ENCODE assay signal across 20 mouse cellular contexts in genomic region chr9:118494106-118494505, GRCm38 (mm10). TPM values are rescaled to one million over a fixed set of nuclear protein-coding genes. Genes with fewer than 3 reads are reported as not detected.
A peak's percentile ranks its signal among the peaks of the same experiment; 100 is the strongest.
DNase-seq lines count a peak whose midpoint lies in the region; ATAC-seq and TF ChIP-seq lines count a peak whose summit lies in the region.
"Had no signal": no experiment of that assay in that cellular context is flagged by ENCODE, and none has a peak within 500 bp of the region (broad histone marks: within the 10 kb centered on the region; RNA-seq: fewer than 3 reads in every experiment).

No protein-coding gene starts in this region.

- no peak overlapping the region for H3K9ac ChIP-seq in hindbrain, postnatal 0 days (replicated peaks; ENCODE audit: low read length)
- no peak overlapping the region for H3K9ac ChIP-seq in lung, postnatal 0 days (replicated peaks; ENCODE audit: low read depth)
- H3K9ac ChIP-seq in MEL (ENCODE audit: control insufficient read depth, low read depth, low read length, poor library complexity, severe bottlenecking): no peak overlapping the region
- no peak overlapping the region for H3K9ac ChIP-seq in stomach, postnatal 0 days (ENCODE audit: low read length)
- H3K9ac ChIP-seq: heart, embryonic 13.5 days had no signal

- no peak for ATAC-seq in hindbrain, postnatal 0 days
- no peak for ATAC-seq in lung, postnatal 0 days
- ATAC-seq in stomach, postnatal 0 days (ENCODE audit: low FRiP score, low TSS enrichment): no peak

- no peak for TF ChIP-seq RAD21 in MEL (IDR thresholded peaks at IDR 0.05; ENCODE audit: low read depth, low read length)

- peaks cover under 1% of the 10 kb centered on the region; the same call in 1 of the 2 replicates for H3K27me3 ChIP-seq in hindbrain, postnatal 0 days (ENCODE audit: insufficient read depth, low read length)
- peaks cover 24% of the 10 kb centered on the region for H3K27me3 ChIP-seq in hindbrain, embryonic 10.5 days (ENCODE audit: insufficient read depth, poor library complexity, severe bottlenecking)
- H3K27me3 ChIP-seq in lung, postnatal 0 days (replicated peaks; ENCODE audit: insufficient read depth, low read length): no peaks in the 10 kb centered on the region
- H3K27me3 ChIP-seq in MEL (ENCODE audit: control insufficient read depth in 1 of 2, insufficient read depth in 2 of 2, low read length in 2 of 2): no peaks in the 10 kb centered on the region
- no peaks in the 10 kb centered on the region for H3K27me3 ChIP-seq in stomach, postnatal 0 days (ENCODE audit: control insufficient read depth, insufficient read depth, low read length)

- H3K4me3 ChIP-seq in hindbrain, postnatal 0 days (ENCODE audit: low read length): no peak overlapping the region
- no peak overlapping the region for H3K4me3 ChIP-seq in hindbrain, embryonic 10.5 days
- H3K4me3 ChIP-seq in lung, postnatal 0 days (ENCODE audit: low read depth, low read length): no peak overlapping the region
- no peak overlapping the region for H3K4me3 ChIP-seq in MEL (ENCODE audit: control insufficient read depth in 1 of 2, insufficient read depth in 1 of 2, low read depth in 2 of 2, low read length in 2 of 2)
- no peak overlapping the region for H3K4me3 ChIP-seq in stomach, postnatal 0 days (ENCODE audit: low read depth, low read length)
- H3K4me3 ChIP-seq: forebrain, embryonic 10.5 days; heart, embryonic 13.5 days had no signal

- DNase-seq in hindbrain, postnatal 0 days (ENCODE audit: low spot score): no peak
- no peak for DNase-seq in hindbrain, embryonic 10.5 days (ENCODE audit: low spot score)
- DNase-seq in lung, postnatal 0 days (ENCODE audit: low spot score): no peak
- no peak for DNase-seq in lung, postnatal 4 days
- no peak for DNase-seq in MEL (ENCODE audit: low read depth, low spot score)
- no peak for DNase-seq in stomach, postnatal 0 days (ENCODE audit: low spot score)
- DNase-seq in c-Kit-positive CD71-positive TER-119-positive erythroid progenitor cells, embryonic 14.5 days (ENCODE audit: low spot score): no peak
- DNase-seq: adrenal gland, postnatal 14 days; cerebellum, adult 8-10 months; heart, adult 11 months; heart, postnatal 36 days; kidney, adult 8-10 months; kidney, postnatal 25 days; lung, postnatal 36 days; right cerebral cortex, postnatal 25 days; thymus, postnatal 14 days had no signal

- no peak overlapping the region for H3K4me2 ChIP-seq in hindbrain, postnatal 0 days (ENCODE audit: low read depth, low read length)
- H3K4me2 ChIP-seq in lung, postnatal 0 days (replicated peaks; ENCODE audit: low read depth, low read length): no peak overlapping the region
- H3K4me2 ChIP-seq in stomach, postnatal 0 days (replicated peaks; ENCODE audit: low read depth): no peak overlapping the region
- H3K4me2 ChIP-seq: heart, embryonic 13.5 days had no signal

- H3K36me3 ChIP-seq in hindbrain, postnatal 0 days (ENCODE audit: insufficient read depth, low read length): no peaks in the 10 kb centered on the region
- H3K36me3 ChIP-seq in hindbrain, embryonic 10.5 days: no peaks in the 10 kb centered on the region
- H3K36me3 ChIP-seq in lung, postnatal 0 days (ENCODE audit: insufficient read depth, low read length): no peaks in the 10 kb centered on the region
- H3K36me3 ChIP-seq in MEL (ENCODE audit: control insufficient read depth in 1 of 2, insufficient read depth in 2 of 2, low read length in 2 of 2): peaks cover 0 to 4% of the 10 kb centered on the region in 2 experiments; a peak in 1 of 4 replicates
- no peaks in the 10 kb centered on the region for H3K36me3 ChIP-seq in stomach, postnatal 0 days (ENCODE audit: control insufficient read depth, insufficient read depth, low read length)
- H3K36me3 ChIP-seq: forebrain, embryonic 10.5 days; heart, embryonic 13.5 days had no signal

- H3K4me1 ChIP-seq in hindbrain, postnatal 0 days (ENCODE audit: insufficient read depth, low read length): no peaks in the 10 kb centered on the region
- peaks cover under 1% of the 10 kb centered on the region; the same call in 1 of the 2 replicates for H3K4me1 ChIP-seq in hindbrain, embryonic 10.5 days (replicated peaks)
- H3K4me1 ChIP-seq in lung, postnatal 0 days (ENCODE audit: insufficient read depth, low read depth, low read length): no peaks in the 10 kb centered on the region
- peaks cover 9 to 19% of the 10 kb centered on the region in 2 experiments for H3K4me1 ChIP-seq in MEL (ENCODE audit: control insufficient read depth in 1 of 2, insufficient read depth in 2 of 2, low read length in 2 of 2)
- no peaks in the 10 kb centered on the region; the same call in 1 of the 2 replicates for H3K4me1 ChIP-seq in stomach, postnatal 0 days (replicated peaks; ENCODE audit: control insufficient read depth, insufficient read depth)

- 98% methylated on average over 5 of the region's 5 CpGs for WGBS in hindbrain, postnatal 0 days
- WGBS in hindbrain, embryonic 10.5 days: 90% methylated on average over 5 of the region's 5 CpGs
- 90% methylated on average over 5 of the region's 5 CpGs for WGBS in lung, postnatal 0 days
- WGBS in stomach, postnatal 0 days: 87% methylated on average over 5 of the region's 5 CpGs

- H3K9me3 ChIP-seq in hindbrain, postnatal 0 days (ENCODE audit: low read length): no peaks in the 10 kb centered on the region
- H3K9me3 ChIP-seq in hindbrain, embryonic 10.5 days: no peaks in the 10 kb centered on the region
- no peaks in the 10 kb centered on the region for H3K9me3 ChIP-seq in lung, postnatal 0 days (ENCODE audit: low read length)
- no peaks in the 10 kb centered on the region for H3K9me3 ChIP-seq in MEL (replicated peaks; ENCODE audit: insufficient read depth, low read length)
- no peaks in the 10 kb centered on the region for H3K9me3 ChIP-seq in stomach, postnatal 0 days (ENCODE audit: control insufficient read depth, low read length)

- H3K79me2 ChIP-seq in MEL (ENCODE audit: control insufficient read depth, insufficient read depth, low read length, poor library complexity): no peaks in the 10 kb centered on the region

- H3K27ac ChIP-seq in hindbrain, postnatal 0 days: no peak overlapping the region
- H3K27ac ChIP-seq in hindbrain, embryonic 10.5 days: no peak overlapping the region
- H3K27ac ChIP-seq in lung, postnatal 0 days (ENCODE audit: low read length): no peak overlapping the region
- no peak overlapping the region for H3K27ac ChIP-seq in MEL (ENCODE audit: control insufficient read depth, low read depth, low read length)
- H3K27ac ChIP-seq in stomach, postnatal 0 days (replicated peaks): no peak overlapping the region
- H3K27ac ChIP-seq: forebrain, embryonic 10.5 days; heart, embryonic 13.5 days had no signal

- peak; percentile 29 for TF ChIP-seq CTCF in hindbrain, postnatal 0 days (IDR thresholded peaks at IDR 0.05; ENCODE audit: low read depth)
- peak; percentile 17 for TF ChIP-seq CTCF in lung, postnatal 0 days (IDR thresholded peaks at IDR 0.05)
- TF ChIP-seq CTCF in MEL (IDR thresholded peaks at IDR 0.05 in 2 of 3, conservative IDR thresholded peaks at IDR 0.05 in 1 of 3; ENCODE audit: control insufficient read depth in 1 of 3, insufficient read depth in 1 of 3, low read depth in 2 of 3, low read length in 3 of 3, poor library complexity in 1 of 3, severe bottlenecking in 1 of 3): peak; percentile 18 to 43 (median 27); a peak in 5 of 6 replicates
- TF ChIP-seq CTCF in stomach, postnatal 0 days (IDR thresholded peaks at IDR 0.05; ENCODE audit: low read depth): peak; percentile 42

- no peak for TF ChIP-seq POLR2A in MEL (IDR thresholded peaks at IDR 0.05; ENCODE audit: control insufficient read depth in 1 of 2, insufficient read depth in 1 of 2, low read depth in 1 of 2, low read length in 2 of 2, poor library complexity in 1 of 2)

- TF ChIP-seq EP300 in lung, postnatal 0 days (IDR thresholded peaks at IDR 0.05): no peak
- no peak for TF ChIP-seq EP300 in MEL (IDR thresholded peaks at IDR 0.05; ENCODE audit: low read depth in 1 of 2, low read length in 2 of 2)
- no peak for TF ChIP-seq EP300 in stomach, postnatal 0 days (optimal IDR thresholded peaks at IDR 0.05)

TF ChIP-seq in MEL, 35 proteins besides CTCF, POLR2A, EP300 and RAD21 (continues in another document):
- TF ChIP-seq MXI1 (IDR thresholded peaks at IDR 0.05; ENCODE audit: low read depth, low read length) (no peak), TBP (IDR thresholded peaks at IDR 0.05; ENCODE audit: low read depth, low read length) (no peak), RCOR1 (IDR thresholded peaks at IDR 0.05; ENCODE audit: low read depth, low read length) (no peak), ELF1 (IDR thresholded peaks at IDR 0.05; ENCODE audit: low read depth, low read length) (no peak), MAFK (IDR thresholded peaks at IDR 0.05; ENCODE audit: borderline replicate concordance, low read depth, low read length) (no peak), MEF2A (IDR thresholded peaks at IDR 0.05; ENCODE audit: extremely low read depth, insufficient replicate concordance, low read depth, low read length, poor library complexity, severe bottlenecking) (no peak), SMC3 (IDR thresholded peaks at IDR 0.05; ENCODE audit: low read depth, low read length) (no peak), MAZ (IDR thresholded peaks at IDR 0.05; ENCODE audit: low read depth, low read length) (no peak), MYB (IDR thresholded peaks at IDR 0.05; ENCODE audit: low read depth, low read length) (no peak), SIN3A (IDR thresholded peaks at IDR 0.05; ENCODE audit: low read length) (no peak), USF1 (IDR thresholded peaks at IDR 0.05; ENCODE audit: low read depth, low read length) (no peak)

RNA-seq across cellular contexts. Expression of gene Golga4, which starts 12.0 kb away (rescaled TPM):
- total RNA-seq in hindbrain, postnatal 0 days (2014; rRNA removed): 34.1 and 36.8 TPM in 2 replicates
- polyA plus RNA-seq in hindbrain, postnatal 0 days (2015; fragmentation: Nextera tagmentation; extraction: Ambion mirVana): 25.8 and 27.2 TPM in 2 replicates
- 34.2 and 42.9 TPM in 2 replicates for polyA plus RNA-seq in hindbrain, embryonic 10.5 days (2016; fragmentation: Nextera tagmentation; extraction: Ambion mirVana)
- 30.6 and 35.6 TPM in 2 replicates for polyA plus RNA-seq in lung, postnatal 0 days (2015; fragmentation: Nextera tagmentation; extraction: Ambion mirVana)
- 29.1 and 29.8 TPM in 2 replicates for total RNA-seq in MEL (2012; rRNA removed)
- polyA plus RNA-seq in MEL (2012; ENCODE audit: insufficient read depth in 1 of 2, insufficient read length in 2 of 2, low read depth in 1 of 2, low replicate concordance in 2 of 2, missing spikeins in 1 of 2): 100 to 1,000 TPM in 1 of 2 experiments, 10 to 100 TPM in 1; 38.9 to 465 TPM
- 34.2 and 37.0 TPM in 2 replicates for polyA plus RNA-seq in stomach, postnatal 0 days (2015; fragmentation: Nextera tagmentation; extraction: Ambion mirVana)

RNA-seq across cellular contexts. Expression of gene Eomes, which starts 16.1 kb away (rescaled TPM):
- 16.2 and 19.4 TPM in 2 replicates for total RNA-seq in hindbrain, postnatal 0 days (2014; rRNA removed)
- polyA plus RNA-seq in hindbrain, postnatal 0 days (2015; fragmentation: Nextera tagmentation; extraction: Ambion mirVana): 8.6 and 8.9 TPM in 2 replicates
- 0.10 TPM in 1 of 2 replicates, not detected in the other for polyA plus RNA-seq in hindbrain, embryonic 10.5 days (2016; fragmentation: Nextera tagmentation; extraction: Ambion mirVana)
- 0.05 and 0.06 TPM in 2 replicates for polyA plus RNA-seq in lung, postnatal 0 days (2015; fragmentation: Nextera tagmentation; extraction: Ambion mirVana)
- total RNA-seq in MEL (2012; rRNA removed): not detected in 2 replicates
- polyA plus RNA-seq in MEL (2012; ENCODE audit: insufficient read depth in 1 of 2, insufficient read length in 2 of 2, low read depth in 1 of 2, low replicate concordance in 2 of 2, missing spikeins in 1 of 2): not detected
- polyA plus RNA-seq in stomach, postnatal 0 days (2015; fragmentation: Nextera tagmentation; extraction: Ambion mirVana): 0.07 and 0.11 TPM in 2 replicates
- total RNA-seq: gastrocnemius, adult 8-10 months had no signal
- polyA plus RNA-seq: heart, embryonic 13.5 days; liver, embryonic 16.5 days had no signal
